Mouse (Mus musculus): ENCODE measurements around the gene Veph1.
"Not testable (repeated sequence)": the region's sequence is repeated elsewhere in the genome, so short reads cannot be mapped to it uniquely, and the experiment has no call there.

The Veph1 gene

DNA sequence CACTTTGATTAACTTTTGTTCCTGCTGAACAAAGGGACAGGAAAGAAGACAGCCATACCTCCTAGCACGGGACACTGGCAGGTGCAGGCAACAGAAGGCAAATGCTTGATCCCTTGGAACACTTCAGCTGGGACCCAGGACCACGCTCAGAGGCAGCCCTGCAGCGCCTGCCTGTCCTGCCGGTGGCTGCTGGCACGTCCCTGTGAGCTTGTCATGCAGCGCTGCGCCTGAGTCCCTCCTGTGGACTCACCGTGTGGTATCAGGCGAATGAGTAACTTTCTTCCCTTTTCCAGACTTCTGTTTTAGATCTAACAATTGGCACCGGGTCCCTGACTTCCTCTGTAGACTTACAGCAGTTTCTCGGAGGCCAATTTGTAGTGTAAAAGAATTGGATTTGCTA is at the start of gene Veph1:
Gene Veph1, minus strand, starts transcription at position 293 of the 400 bp plus-strand sequence.
- no peak for DNase-seq (ENCODE audit: low spot score)

DNA sequence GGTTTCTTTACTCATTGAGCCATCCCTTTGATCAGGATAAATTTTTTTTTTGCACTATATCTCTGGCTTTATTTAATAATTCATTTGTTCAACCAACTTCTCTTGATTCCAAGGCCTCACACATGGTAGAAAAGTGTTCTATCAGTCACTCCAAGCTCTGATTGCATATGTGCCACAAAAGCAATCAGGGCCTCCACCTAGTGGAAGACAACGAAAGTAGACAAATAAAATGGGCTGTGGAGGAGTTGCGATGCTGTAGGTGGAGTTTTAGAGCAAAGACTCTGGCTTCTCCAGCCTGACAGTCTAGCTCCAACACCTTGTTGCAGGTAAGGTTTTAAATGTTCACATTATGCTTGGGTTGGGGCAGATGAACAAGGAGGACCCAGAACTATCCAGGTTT is 44.1 kb upstream of the Veph1 start:
- no peak for DNase-seq (ENCODE audit: low spot score)

DNA sequence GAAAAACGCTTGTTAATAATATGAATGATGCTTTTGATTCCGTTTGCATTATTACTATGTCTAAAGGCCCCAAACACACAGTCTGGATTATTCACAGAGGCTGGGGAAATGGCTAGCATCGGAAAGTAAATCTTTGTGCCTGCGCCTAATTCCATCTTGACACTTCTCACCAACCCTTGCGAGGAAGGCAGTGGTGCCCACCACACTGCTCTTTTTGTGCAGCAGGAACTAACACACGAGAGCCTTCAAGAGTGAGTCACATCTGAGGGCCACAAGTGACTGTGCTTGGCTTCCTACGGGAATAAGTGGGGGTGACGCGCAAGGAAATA is 35.7 kb upstream of the Veph1 start:
- no peak for DNase-seq (ENCODE audit: low spot score)

DNA sequence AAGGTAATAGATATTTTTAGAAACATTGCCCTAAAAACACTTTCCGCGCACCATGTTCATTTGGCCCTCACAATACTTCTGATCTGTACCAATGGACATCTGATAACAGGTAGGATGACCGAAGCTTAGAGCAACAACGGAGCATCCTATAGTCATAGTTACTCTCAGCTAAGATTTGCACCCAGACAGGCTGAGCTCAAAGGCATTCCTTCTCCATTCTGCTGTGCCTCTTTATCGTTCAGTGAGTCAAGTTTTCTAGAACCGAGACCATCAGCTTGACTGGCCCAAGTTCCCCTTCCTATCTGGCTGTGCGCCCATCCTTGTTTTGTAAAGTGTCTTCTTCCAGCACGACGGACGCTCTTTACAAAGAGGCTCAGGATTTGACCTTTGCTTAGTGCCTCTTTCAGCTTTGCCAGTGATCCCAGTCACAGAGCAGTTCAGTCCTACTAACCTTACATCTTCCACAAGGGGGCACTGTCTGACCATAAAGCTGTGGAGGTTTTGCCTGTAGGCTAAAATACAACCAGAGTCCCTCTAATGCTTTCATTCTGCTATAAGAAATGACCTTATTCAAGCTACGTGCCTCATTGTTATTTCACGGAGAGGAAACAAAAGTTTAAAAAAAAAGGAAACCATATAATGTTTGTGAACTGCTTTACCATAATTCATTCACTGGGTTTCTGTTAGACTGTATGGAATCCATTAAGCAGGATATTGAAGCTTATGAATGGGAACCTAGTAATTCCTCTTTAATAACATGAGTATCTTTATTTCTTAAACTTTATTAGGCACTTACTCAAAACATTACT is 35.2 kb upstream of the Veph1 start:
- DNase-seq (ENCODE audit: low spot score): no peak

DNA sequence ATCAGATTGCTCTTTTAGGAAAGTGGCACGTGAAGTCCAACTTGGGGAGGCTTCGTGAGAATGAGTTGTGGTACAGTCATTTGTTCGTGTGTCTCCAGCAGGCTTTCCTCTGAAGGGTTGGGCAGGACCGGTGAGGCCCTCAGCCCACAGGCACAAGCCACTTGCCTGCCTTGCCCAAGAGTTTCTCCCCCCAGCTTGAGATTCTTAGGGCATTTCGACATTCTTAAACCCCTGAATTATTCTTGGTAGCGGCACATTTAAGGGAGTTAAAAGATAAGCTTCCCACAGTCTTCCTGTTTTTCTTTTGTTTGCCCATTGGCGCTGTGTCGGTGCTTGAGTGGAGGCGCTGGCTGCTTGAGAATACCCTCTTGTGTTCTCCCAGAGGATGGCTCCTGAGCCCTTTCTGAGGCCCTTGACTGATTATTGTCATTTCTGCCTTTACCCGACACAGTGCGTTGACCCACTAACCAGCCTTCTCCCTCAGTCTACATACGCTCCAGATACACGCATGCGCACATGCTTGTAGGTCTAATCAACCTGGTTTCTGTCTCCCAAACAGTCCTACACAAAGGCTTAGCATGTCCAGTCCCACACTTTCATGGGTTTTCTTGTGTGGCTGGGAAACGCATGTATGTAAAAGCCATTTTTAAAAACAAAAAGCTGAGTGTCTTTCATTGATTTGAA is 34.4 kb upstream of the Veph1 start:
- DNase-seq (ENCODE audit: low spot score): no peak

DNA sequence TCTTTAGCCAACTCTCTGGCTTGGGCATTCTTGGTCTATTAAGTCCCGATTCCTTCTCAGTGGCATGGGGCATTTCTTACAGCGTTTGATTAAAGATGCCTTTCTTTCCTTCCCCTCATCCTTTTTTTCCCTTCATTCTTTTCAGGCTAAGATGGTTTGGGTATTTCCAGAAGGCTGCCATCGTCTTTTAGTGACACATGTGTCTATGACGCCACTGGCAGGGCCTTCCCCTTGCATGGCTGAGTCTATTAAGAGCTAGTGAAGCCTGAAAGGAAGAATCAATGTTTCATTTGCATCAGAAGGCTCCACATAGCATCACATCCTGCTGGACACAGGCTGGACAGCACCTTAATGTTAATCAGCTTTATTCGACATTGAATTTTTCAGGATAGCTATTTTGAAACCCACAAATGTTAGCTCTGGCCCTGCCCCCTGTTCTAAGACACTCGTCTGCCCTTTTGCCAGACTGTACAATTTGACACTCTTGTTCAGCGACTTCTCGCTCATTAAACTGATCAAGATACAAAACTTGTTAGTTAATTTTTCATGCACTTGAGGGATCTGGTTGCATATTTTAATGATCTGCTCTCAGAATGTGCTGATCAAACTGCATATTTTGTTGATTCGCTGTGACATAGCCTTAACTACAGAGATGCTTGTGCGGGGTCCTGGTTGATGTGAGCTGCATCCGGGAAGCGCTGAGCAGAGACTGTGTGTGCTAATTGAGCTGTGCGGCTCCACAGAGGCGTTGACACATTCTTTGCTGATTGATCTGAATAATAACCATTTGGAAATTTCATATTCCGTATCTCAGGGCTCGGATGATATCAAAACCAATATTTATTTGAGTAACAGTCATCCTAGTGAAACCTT is 29.6 kb upstream of the Veph1 start:
- no peak for DNase-seq (ENCODE audit: low spot score)

DNA sequence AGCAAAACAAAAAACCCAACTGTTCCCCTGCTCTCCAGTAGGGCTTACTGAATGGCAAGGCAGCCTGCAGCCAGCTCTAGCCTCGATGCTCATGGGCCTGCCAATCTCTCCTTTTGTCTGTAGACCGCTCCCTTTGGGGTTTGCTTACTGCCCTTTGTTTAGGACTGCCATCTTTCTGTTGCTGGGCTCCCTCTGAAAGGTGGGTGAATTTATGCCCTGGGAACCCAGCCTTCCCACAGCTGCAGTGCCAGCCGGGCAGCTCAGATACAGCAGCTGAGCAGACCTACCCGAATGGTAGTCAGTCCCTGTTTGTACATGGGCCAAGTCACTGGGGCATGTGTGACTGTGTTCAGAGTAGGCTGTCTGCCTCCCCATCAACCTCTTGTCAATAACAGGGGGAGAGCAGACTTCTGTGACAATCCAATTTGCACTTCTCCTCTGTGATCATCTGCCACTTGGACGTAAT is 28.9 kb upstream of the Veph1 start:
- no peak for DNase-seq (ENCODE audit: low spot score)

DNA sequence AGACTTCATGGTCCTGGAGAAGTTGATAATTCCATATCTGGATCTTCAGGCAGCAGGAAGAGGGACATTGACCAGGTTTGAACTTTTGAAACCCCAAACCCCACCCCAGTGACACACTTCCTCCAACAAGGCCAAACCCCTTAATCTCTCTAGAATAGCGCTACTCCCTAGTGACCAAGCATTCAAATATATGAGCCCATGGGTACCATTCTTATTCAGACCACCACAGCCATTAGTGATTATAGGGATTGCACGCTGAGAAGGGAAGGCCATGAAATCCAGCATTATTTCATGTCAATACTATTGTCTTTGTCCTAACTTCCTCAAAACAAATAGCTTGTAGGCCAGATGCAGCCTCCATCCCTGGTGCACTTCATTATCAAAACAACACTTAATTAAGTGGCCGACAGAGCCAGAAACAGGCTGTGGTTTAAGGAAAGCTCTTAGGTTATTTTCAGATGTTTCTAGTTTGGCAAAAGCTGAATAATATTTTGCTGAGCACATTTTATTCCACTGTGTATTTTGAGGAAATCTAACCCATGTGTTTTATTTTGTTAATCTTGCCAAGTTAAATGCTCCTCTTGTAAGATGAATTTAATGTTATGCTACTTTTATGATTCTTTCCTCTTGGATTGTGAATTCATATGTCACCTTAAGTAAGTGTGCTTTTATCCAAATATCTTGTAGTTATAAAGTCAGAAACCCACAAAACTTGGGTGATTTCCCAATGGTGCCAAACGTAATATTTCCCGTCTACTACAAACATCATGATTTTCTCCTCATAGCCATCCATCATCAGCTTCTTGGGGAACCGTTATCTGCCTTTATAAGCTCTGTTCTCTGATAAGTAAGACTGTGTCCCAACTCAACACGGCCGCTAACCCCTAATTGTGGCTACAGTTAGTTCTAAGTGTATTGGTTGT is 18.4 kb upstream of the Veph1 start:
- no peak for DNase-seq (ENCODE audit: low spot score)

DNA sequence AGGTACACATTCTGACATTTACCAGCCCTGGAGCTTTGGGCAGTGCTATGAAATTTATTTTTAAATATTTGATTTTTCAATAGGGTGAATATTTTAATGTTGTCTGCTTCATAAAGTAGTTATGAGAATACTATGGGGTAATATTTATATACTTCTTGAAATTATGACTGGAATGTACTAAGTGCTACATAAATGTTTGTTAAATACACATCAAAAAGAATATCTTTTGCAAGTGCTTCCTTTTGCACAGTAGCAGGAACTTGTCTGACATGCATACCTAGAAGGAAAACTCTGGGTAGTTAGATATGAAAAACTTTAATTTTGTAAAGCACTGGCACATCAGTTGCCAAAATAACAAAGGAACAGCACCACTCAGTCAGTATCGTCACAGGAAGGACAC is 13.9 kb upstream of the Veph1 start:
- no peak for DNase-seq (ENCODE audit: low spot score)

DNA sequence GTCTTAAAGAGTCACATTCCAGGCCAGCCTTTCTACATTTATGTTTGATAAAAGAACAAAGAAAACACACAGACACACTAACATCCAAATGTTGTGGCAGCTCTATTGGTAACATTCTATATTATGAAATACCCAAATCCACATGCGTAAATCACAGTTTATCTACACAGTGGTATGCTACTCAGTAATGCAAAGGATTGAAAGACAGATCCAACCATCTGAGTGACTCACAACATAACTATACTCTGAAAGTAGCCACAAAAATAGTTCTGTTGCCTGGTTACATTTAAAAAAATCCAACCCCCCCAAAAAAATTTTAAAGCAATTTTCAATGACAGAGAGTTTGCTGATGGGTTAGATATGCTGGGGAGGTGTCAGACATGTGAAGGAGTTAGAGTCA is 12.9 kb upstream of the Veph1 start:
- no peak for DNase-seq (ENCODE audit: low spot score)

DNA sequence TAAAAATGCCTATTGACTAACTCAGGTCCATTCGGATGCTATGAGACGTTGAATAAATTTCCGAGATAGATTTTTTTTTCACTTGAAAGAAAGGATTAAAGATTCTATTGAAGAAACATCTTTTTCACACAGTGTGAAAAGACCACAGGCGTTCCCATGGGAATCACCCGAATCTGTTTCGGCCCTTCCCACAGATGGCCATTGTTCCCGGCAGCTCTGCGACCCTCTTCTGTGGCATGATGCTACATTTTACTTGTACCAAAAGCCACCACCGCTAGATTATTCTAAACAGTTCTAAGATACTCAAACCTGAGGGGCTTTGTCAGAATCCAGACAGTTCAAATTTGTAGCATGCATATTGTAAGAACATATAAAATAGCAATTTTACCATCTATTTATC is 1.4 kb downstream of the Veph1 start:
- no peak for DNase-seq (ENCODE audit: low spot score)

DNA sequence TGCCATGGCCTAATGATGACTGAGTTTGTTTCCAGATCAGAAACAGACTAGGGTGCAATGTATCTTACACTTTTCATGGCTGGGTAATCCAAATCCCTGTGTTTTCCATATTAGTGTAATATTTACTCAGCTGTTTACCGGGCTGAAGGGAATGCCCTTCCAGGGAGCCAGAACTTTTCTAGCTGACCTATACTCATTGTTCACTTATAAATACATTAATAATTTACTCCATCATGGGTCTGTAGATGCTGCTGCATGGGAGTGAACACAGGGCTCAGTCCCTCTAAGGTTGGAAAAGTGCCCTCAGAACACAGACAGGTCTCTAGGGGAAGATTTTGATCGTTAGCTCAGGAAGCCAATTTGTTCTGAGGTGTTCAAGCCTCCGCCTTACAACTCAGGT is 1.9 kb downstream of the Veph1 start:
- no peak for DNase-seq (ENCODE audit: low spot score)

DNA sequence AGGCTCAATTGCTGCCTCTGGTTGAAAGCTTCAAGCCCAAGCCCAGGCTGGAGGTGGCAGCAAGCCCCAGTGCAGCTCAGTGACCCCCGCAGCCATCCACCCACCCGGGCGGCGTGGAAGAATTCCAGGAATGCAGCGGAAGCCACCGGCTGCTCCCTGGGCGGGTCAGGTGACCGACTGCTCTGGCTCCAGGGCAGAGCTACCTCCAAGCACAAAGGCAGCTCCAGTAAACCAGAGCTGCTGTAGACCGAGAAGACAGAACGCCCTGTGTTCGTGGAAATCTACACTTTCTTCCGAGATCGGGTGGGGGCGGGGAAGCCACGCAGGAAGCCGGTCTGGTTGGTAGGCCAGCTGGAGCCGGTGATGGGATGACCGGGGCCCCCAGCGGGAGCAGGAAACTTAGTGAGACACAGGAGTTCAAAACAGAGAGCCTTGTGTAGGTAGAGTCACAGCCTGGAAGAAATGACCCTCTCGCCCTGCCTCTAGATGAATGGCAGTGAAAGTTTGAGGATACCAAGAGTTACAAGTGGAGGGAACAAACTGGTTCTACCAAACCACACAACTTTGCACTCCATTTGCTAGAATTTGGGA is 4.2 kb downstream of the Veph1 start:
- DNase-seq (ENCODE audit: low spot score): peak; percentile 11

DNA sequence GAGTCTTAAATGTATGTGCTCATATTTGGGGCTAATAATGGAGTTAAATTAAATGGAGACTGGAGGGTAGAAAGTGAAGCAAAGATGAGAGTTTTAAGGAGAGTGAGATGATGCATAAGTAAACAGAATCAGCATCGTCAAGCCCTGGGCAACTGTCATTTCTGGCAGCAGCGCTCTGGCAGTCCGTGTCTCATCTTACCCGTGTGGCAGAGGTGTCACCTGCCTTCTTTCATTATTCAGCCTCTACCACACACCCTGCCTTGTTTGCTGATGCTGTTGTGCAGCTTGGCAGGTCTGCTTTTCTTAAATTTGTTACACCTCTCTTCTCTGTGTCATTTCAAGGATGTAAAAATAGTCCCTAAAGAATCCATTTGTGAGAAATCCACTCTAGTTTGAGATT is 33.4 kb downstream of the Veph1 start:
- no peak for DNase-seq (ENCODE audit: low spot score)

DNA sequence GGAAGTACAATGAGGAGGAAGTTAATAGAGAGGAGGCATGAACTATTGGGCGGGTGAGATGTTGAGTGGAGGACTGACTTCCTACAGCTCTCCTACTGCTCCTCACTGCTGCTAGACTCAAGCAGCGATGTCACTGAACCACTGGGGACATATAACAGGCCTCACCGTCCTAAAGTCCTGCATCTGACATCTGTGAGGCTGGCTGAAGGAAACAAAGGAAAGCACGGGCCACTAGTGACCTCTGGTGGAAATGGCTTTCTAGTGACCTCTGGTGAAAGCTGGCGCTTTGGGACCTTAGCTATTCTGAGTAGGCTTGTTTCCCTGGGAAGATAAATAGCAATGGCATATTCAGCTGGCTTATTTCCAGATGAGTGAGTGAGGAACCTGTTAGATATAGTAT is 34.3 kb downstream of the Veph1 start:
- DNase-seq (ENCODE audit: low spot score): no peak

DNA sequence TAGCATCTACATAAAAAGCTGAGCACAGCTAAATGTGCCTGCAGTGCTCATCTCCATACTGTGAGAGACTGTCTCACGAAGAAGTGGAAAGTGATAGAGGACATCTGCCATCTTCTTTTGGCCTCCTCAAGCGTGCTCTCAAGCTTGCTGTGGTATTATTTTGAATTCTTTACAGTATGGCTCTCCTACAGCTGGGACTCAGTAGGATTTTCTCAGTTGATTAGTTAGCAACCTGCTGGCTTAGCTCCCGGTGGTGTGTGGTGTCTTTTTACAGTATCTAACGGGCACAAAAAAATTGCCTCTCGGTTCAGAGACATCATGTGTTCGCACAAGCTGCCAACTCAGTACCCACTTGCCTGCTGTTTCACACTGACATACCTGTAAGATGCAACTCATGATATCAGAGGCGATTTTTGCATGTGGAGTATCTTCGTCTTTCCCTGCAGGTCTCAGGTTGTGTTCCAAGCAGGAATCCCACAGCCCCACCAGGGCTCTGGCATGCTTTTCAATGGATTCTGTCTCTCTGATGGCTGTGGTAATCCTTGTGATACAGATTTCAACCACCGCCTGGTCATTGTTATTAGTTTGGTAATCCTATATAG is 42.0 kb downstream of the Veph1 start:
- DNase-seq (ENCODE audit: low spot score): no peak

DNA sequence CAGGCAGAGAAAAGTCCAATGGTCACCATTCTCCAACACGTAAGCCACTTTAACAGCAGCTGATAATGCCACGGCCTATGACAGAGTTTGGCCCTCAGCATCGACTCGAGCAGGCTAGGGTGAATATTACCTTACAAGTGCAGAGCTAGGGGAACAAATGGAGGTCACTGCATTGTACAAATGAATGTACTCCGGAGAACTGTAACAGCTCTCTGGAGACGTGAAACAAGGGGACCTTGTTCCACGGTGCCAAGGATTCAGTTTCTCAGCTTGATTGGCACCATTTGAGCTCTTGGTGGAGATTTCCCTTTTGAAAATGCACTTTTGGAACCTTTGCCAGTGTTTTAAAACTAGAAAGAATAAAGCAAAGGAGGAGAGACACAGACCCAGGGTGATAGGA is 44.8 kb downstream of the Veph1 start:
- no peak for DNase-seq (ENCODE audit: low spot score)

DNA sequence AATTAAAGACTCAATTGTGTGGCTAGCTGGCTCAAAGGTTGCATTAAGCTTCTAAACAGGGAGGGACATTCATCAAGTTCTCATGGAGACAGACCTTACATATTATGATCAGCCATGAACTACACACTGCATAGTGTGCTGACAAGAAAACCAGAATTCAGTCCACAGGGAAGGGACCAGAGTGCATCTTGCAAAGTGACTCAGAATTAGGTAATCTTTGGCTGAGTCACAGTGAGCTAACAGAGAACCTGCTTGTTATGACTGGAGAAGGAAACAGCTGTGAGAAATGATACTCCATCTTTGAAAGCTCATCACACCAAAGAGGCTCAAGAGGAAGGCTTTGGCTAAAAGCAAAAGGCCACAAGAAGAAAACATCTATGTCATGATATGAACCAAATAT is 56.2 kb downstream of the Veph1 start:
- DNase-seq (ENCODE audit: low spot score): no peak

DNA sequence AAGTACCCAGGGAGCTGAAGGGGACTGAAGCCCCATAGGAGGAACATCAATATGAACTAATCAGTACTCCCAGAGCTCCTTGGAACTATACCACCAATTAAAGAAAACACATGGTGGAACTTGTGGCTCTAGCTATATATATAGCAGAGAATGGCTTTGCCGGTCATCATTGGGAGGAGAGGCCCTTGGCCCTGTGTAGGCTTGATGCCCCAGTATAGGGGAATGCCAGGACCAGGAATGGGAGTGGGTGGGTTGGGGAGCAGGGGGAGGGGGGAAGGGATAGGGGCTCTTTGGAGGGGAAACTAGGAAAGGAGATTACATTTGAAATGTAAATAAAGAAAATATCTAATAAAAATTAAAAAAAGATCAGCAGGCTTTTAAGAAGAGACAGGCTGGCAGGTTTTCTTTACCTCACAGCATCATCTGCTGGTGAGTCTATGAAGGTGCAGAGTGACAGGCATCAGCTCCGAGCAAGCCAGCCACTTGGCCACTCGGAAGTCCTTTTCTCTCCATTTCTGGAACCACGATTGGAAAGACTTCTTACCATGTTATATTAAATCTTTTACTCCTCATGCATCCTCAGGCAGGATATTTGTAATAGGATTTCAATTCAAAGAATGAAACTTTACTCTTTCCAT is 60.3 kb downstream of the Veph1 start:
- DNase-seq (ENCODE audit: low spot score): not testable (repeated sequence)

DNA sequence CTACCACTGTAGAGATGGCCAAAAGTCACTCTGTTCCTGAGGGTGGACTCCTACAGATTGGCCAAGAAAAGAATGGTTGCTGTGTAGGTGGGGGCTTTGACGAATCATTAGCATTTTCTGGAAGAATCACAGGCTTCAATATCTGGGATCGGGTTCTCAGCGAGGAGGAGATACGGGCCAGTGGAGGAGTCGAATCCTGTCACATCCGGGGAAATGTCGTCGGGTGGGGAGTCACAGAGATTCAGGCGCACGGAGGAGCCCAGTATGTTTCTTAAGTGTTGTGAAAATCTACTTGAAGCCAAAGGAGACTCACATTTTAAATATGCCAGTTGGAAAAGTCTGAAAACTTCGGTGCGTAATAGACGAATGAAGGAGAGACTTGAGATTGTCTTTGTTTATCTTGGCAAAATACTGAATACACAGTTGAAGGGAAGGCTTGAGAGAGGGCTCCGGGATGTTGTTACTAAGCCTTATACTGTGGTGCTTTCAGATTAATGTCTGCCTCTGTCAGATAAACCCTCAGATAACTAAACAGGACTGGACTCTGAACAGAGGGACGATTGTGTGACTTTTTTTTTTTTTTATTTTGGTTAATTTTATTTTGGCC is 71.6 kb downstream of the Veph1 start:
- no peak for DNase-seq (ENCODE audit: low spot score)

Measured in ovary, adult 18-20 months (tissue).